ENCODE assay signal across 11 mouse cellular contexts in genomic region chr16:18778461-18778860, GRCm38 (mm10). TPM values are rescaled to one million over a fixed set of nuclear protein-coding genes. Genes with fewer than 3 reads are reported as not detected.
DNase-seq lines count a peak whose midpoint lies in the region; ATAC-seq lines count a peak whose summit lies in the region.
"Had no signal": no experiment of that assay in that cellular context is flagged by ENCODE, and none has a peak within 500 bp of the region (broad histone marks: within the 10 kb centered on the region; RNA-seq: fewer than 3 reads in every experiment).

No protein-coding gene starts in this region.

- no peak for ATAC-seq in heart, embryonic 11.5 days (replicated peaks; ENCODE audit: insufficient number of reproducible peaks, low FRiP score, low TSS enrichment)
- ATAC-seq in lung, embryonic 16.5 days (ENCODE audit: low read depth) = no peak
- ATAC-seq in limb, embryonic 11.5 days (ENCODE audit: insufficient number of reproducible peaks, low FRiP score, low TSS enrichment, low read depth) = no peak
- ATAC-seq in stomach, embryonic 14.5 days (ENCODE audit: insufficient number of reproducible peaks, insufficient read depth, low FRiP score, low read depth) = no peak

- H3K4me2 ChIP-seq in heart, embryonic 11.5 days = peak overlapping the region; percentile 76; the same call in 1 of the 2 replicates
- peak overlapping the region; percentile 70 for H3K4me2 ChIP-seq in lung, embryonic 16.5 days (ENCODE audit: low read depth, low read length)
- H3K4me2 ChIP-seq in limb, embryonic 11.5 days (ENCODE audit: low read depth, severe bottlenecking) = peak overlapping the region; percentile 3; the same call in 1 of the 2 replicates
- H3K4me2 ChIP-seq in stomach, embryonic 14.5 days (replicated peaks; ENCODE audit: low read depth, low read length) = no peak overlapping the region

- WGBS in heart, embryonic 11.5 days (ENCODE audit: insufficient replicate concordance) = 62% methylated on average over 2 of the region's 2 CpGs
- 36% methylated on average over 2 of the region's 2 CpGs for WGBS in lung, embryonic 16.5 days
- WGBS in limb, embryonic 11.5 days = 75% methylated on average over 2 of the region's 2 CpGs
- WGBS in stomach, embryonic 14.5 days = 56% methylated on average over 2 of the region's 2 CpGs

- H3K9me3 ChIP-seq in heart, embryonic 11.5 days (replicated peaks; ENCODE audit: control insufficient read depth, low read length) = no peaks in the 10 kb centered on the region
- no peaks in the 10 kb centered on the region for H3K9me3 ChIP-seq in lung, embryonic 16.5 days (ENCODE audit: control insufficient read depth, low read length)
- no peaks in the 10 kb centered on the region for H3K9me3 ChIP-seq in limb, embryonic 11.5 days (ENCODE audit: control insufficient read depth, low read length)
- H3K9me3 ChIP-seq in stomach, embryonic 14.5 days (ENCODE audit: control insufficient read depth, low read depth, low read length) = no peaks in the 10 kb centered on the region

- H3K27me3 ChIP-seq in heart, embryonic 11.5 days (ENCODE audit: control insufficient read depth, insufficient read depth, low read length) = peaks cover 46% of the 10 kb centered on the region
- peaks cover 39% of the 10 kb centered on the region for H3K27me3 ChIP-seq in lung, embryonic 16.5 days (ENCODE audit: control insufficient read depth, insufficient read depth, low read depth, low read length)
- H3K27me3 ChIP-seq in limb, embryonic 11.5 days (ENCODE audit: control insufficient read depth, insufficient read depth, low read length) = peaks cover 48% of the 10 kb centered on the region
- peaks cover 32% of the 10 kb centered on the region for H3K27me3 ChIP-seq in stomach, embryonic 14.5 days (ENCODE audit: control insufficient read depth, insufficient read depth, low read length)

- no peak overlapping the region for H3K9ac ChIP-seq in heart, embryonic 11.5 days (ENCODE audit: low read depth, low read length)
- H3K9ac ChIP-seq in lung, embryonic 16.5 days (ENCODE audit: low read length) = peak overlapping the region; percentile 70
- H3K9ac ChIP-seq in limb, embryonic 11.5 days (ENCODE audit: low read length) = no peak overlapping the region
- H3K9ac ChIP-seq in stomach, embryonic 14.5 days (replicated peaks; ENCODE audit: low read depth, low read length) = no peak overlapping the region

- H3K27ac ChIP-seq in heart, embryonic 11.5 days (ENCODE audit: low read depth, low read length) = no peak overlapping the region
- peak overlapping the region; percentile 48 for H3K27ac ChIP-seq in lung, embryonic 16.5 days (ENCODE audit: low read length)
- no peak overlapping the region for H3K27ac ChIP-seq in limb, embryonic 11.5 days (replicated peaks; ENCODE audit: low read depth, low read length)
- no peak overlapping the region for H3K27ac ChIP-seq in stomach, embryonic 14.5 days (ENCODE audit: low read length)

- DNase-seq in heart, adult 18-20 months = no peak
- DNase-seq in lung, postnatal 36 days = no peak
- no peak for DNase-seq in limb, embryonic 11.5 days (ENCODE audit: low spot score)
- no peak for DNase-seq in right cerebral cortex, adult 2 months (ENCODE audit: low spot score in 2 of 2)
- no peak for DNase-seq in layer of hippocampus, adult 11-12 months (ENCODE audit: low spot score)
- DNase-seq: kidney, adult 8-10 months had no signal

- peaks cover 3% of the 10 kb centered on the region; the same call in 1 of the 2 replicates for H3K36me3 ChIP-seq in heart, embryonic 11.5 days (ENCODE audit: control insufficient read depth, insufficient read depth, low read length)
- peaks cover 5% of the 10 kb centered on the region; the same call in 1 of the 2 replicates for H3K36me3 ChIP-seq in lung, embryonic 16.5 days (ENCODE audit: control insufficient read depth, insufficient read depth, low read length)
- peaks cover 11% of the 10 kb centered on the region for H3K36me3 ChIP-seq in limb, embryonic 11.5 days (ENCODE audit: control insufficient read depth, insufficient read depth, low read length)
- H3K36me3 ChIP-seq in stomach, embryonic 14.5 days (ENCODE audit: control insufficient read depth, insufficient read depth, low read length) = peaks cover 6% of the 10 kb centered on the region; the same call in 1 of the 2 replicates

- peaks cover 15% of the 10 kb centered on the region for H3K4me1 ChIP-seq in heart, embryonic 11.5 days (ENCODE audit: control insufficient read depth, insufficient read depth, low read length)
- H3K4me1 ChIP-seq in lung, embryonic 16.5 days (replicated peaks; ENCODE audit: control insufficient read depth, insufficient read depth, low read length) = 0 out of 2 replicates have a peak, but pooled peaks cover 2% of the 10 kb centered on the region
- peaks cover 9% of the 10 kb centered on the region; the same call in 1 of the 2 replicates for H3K4me1 ChIP-seq in limb, embryonic 11.5 days (ENCODE audit: control insufficient read depth, insufficient read depth, low read length)
- H3K4me1 ChIP-seq in stomach, embryonic 14.5 days (ENCODE audit: control insufficient read depth, insufficient read depth, low read length) = peaks cover 9% of the 10 kb centered on the region

- no peak overlapping the region for H3K4me3 ChIP-seq in heart, embryonic 11.5 days (ENCODE audit: low read depth, low read length)
- H3K4me3 ChIP-seq in lung, embryonic 16.5 days (ENCODE audit: low read length) = peak overlapping the region; percentile 57
- peak overlapping the region; percentile 1; the same call in 1 of the 2 replicates for H3K4me3 ChIP-seq in limb, embryonic 11.5 days (ENCODE audit: low read depth, low read length)
- peak overlapping the region; percentile 38; the same call in 1 of the 2 replicates for H3K4me3 ChIP-seq in stomach, embryonic 14.5 days (ENCODE audit: low read depth, low read length)

RNA-seq across cellular contexts. Expression of gene Cldn5, which starts 1.8 kb away (rescaled TPM):
- 4.4 and 6.6 TPM in 2 replicates for polyA plus RNA-seq in heart, embryonic 11.5 days (2014; fragmentation: Nextera tagmentation; extraction: Ambion mirVana)
- 10 to 100 TPM; 15.4 to 22.7 TPM for total RNA-seq in heart, adult 18-20 months (2021)
- 130 and 134 TPM in 2 replicates for polyA plus RNA-seq in lung, embryonic 16.5 days (2015; fragmentation: Nextera tagmentation; extraction: Ambion mirVana)
- 16.4 and 18.9 TPM in 2 replicates for polyA plus RNA-seq in limb, embryonic 11.5 days (2014; fragmentation: Nextera tagmentation; extraction: Ambion mirVana)
- polyA plus RNA-seq in stomach, embryonic 14.5 days (2014; fragmentation: Nextera tagmentation; extraction: Ambion mirVana) = 15.5 and 17.9 TPM in 2 replicates
- total RNA-seq: megakaryocyte-erythroid progenitor cell, adult 5-6 weeks had no signal

RNA-seq across cellular contexts. Expression of gene Ufd1, which starts 33.1 kb away (rescaled TPM):
- 63.6 and 70.5 TPM in 2 replicates for polyA plus RNA-seq in heart, embryonic 11.5 days (2014; fragmentation: Nextera tagmentation; extraction: Ambion mirVana)
- total RNA-seq in heart, adult 18-20 months (2021) = 10 to 100 TPM; 52.6 to 55.1 TPM
- 89.9 and 91.4 TPM in 2 replicates for polyA plus RNA-seq in lung, embryonic 16.5 days (2015; fragmentation: Nextera tagmentation; extraction: Ambion mirVana)
- 96.5 and 106 TPM in 2 replicates for polyA plus RNA-seq in limb, embryonic 11.5 days (2014; fragmentation: Nextera tagmentation; extraction: Ambion mirVana)
- 85.4 and 85.7 TPM in 2 replicates for polyA plus RNA-seq in stomach, embryonic 14.5 days (2014; fragmentation: Nextera tagmentation; extraction: Ambion mirVana)

RNA-seq across cellular contexts. Expression of gene Cdc45, which starts 33.3 kb away (rescaled TPM):
- polyA plus RNA-seq in heart, embryonic 11.5 days (2014; fragmentation: Nextera tagmentation; extraction: Ambion mirVana) = 39.7 and 41.5 TPM in 2 replicates
- 1 to 10 TPM; 2.1 to 3.2 TPM for total RNA-seq in heart, adult 18-20 months (2021)
- polyA plus RNA-seq in lung, embryonic 16.5 days (2015; fragmentation: Nextera tagmentation; extraction: Ambion mirVana) = 48.7 TPM in 2 replicates
- polyA plus RNA-seq in limb, embryonic 11.5 days (2014; fragmentation: Nextera tagmentation; extraction: Ambion mirVana) = 81.6 and 86.3 TPM in 2 replicates
- polyA plus RNA-seq in stomach, embryonic 14.5 days (2014; fragmentation: Nextera tagmentation; extraction: Ambion mirVana) = 43.1 and 43.8 TPM in 2 replicates

RNA-seq across cellular contexts. Expression of gene 2510002D24Rik, which starts 57.9 kb away (rescaled TPM):
- polyA plus RNA-seq in heart, embryonic 11.5 days (2014; fragmentation: Nextera tagmentation; extraction: Ambion mirVana) = 32.3 and 35.6 TPM in 2 replicates
- 10 to 100 TPM; 26.0 to 30.1 TPM for total RNA-seq in heart, adult 18-20 months (2021)
- polyA plus RNA-seq in lung, embryonic 16.5 days (2015; fragmentation: Nextera tagmentation; extraction: Ambion mirVana) = 34.5 and 40.4 TPM in 2 replicates
- 28.4 and 31.4 TPM in 2 replicates for polyA plus RNA-seq in limb, embryonic 11.5 days (2014; fragmentation: Nextera tagmentation; extraction: Ambion mirVana)
- polyA plus RNA-seq in stomach, embryonic 14.5 days (2014; fragmentation: Nextera tagmentation; extraction: Ambion mirVana) = 37.4 and 47.6 TPM in 2 replicates

RNA-seq across cellular contexts. Expression of gene Gm28539, which starts 57.9 kb away (rescaled TPM):
- not detected in 2 replicates for polyA plus RNA-seq in heart, embryonic 11.5 days (2014; fragmentation: Nextera tagmentation; extraction: Ambion mirVana)
- 1 to 10 TPM in 1 of 2 experiments, not detected in 1; 1.9 TPM for total RNA-seq in heart, adult 18-20 months (2021)
- polyA plus RNA-seq in lung, embryonic 16.5 days (2015; fragmentation: Nextera tagmentation; extraction: Ambion mirVana) = not detected in 2 replicates
- not detected in 2 replicates for polyA plus RNA-seq in limb, embryonic 11.5 days (2014; fragmentation: Nextera tagmentation; extraction: Ambion mirVana)
- polyA plus RNA-seq in stomach, embryonic 14.5 days (2014; fragmentation: Nextera tagmentation; extraction: Ambion mirVana) = not detected in 2 replicates
- total RNA-seq: megakaryocyte-erythroid progenitor cell, adult 5-6 weeks had no signal
- polyA plus RNA-seq: C2C12 had no signal
